Mouse (Mus musculus) monocyte, adult 5-6 weeks (primary cell): Measurements from ENCODE around the gene Fshr. TPM values are rescaled to one million over a fixed set of nuclear protein-coding genes. Genes with fewer than 3 reads are reported as not detected.

ENCODE experiments used
- ATAC-seq: fragments of 153-309, 156-312 bp; replicated peaks from 2 replicates; pipeline ENCODE4 v1.8.0; 2017; ENCODE audit warnings: mild to moderate bottlenecking; ENCODE audit not compliant: low TSS enrichment, insufficient number of reproducible peaks, severe bottlenecking, poor library complexity, low FRiP score
- total RNA-seq: library from RNA; stranded (forward); fragments of 200-1000, 200-491, 200-594 nt; gene quantifications from 3 replicates; pipeline ENCODE4 v1.2.3, GENCODE M21; 2017

Fshr gene
- total RNA-seq, 1 experiment from 2014 or later = not detected

- ATAC-seq = no peak
Observed at GRCm38 (mm10) chr17:89046016-89046415, 154.5 kb downstream of the Fshr start.

- no peak for ATAC-seq
Observed at GRCm38 (mm10) chr17:89036723-89037122, 163.8 kb downstream of the Fshr start.

GRCm38 (mm10) chr17:89036049-89036448 lies 164.4 kb downstream of the Fshr start:
- no peak for ATAC-seq

- ATAC-seq = no peak
Observed at GRCm38 (mm10) chr17:89034627-89035026, 165.8 kb downstream of the Fshr start.

- no peak for ATAC-seq
Observed at GRCm38 (mm10) chr17:89032981-89033380, 167.5 kb downstream of the Fshr start.

GRCm38 (mm10) chr17:89019518-89019917 lies 181.0 kb downstream of the Fshr start:
- no peak for ATAC-seq

- no peak for ATAC-seq
Observed at GRCm38 (mm10) chr17:89017002-89017401, 183.5 kb downstream of the Fshr start.

GRCm38 (mm10) chr17:89013691-89014090 lies 186.8 kb downstream of the Fshr start:
- no peak for ATAC-seq

- ATAC-seq = no peak
Observed at GRCm38 (mm10) chr17:89009117-89009516, 191.4 kb downstream of the Fshr start.

GRCm38 (mm10) chr17:89008680-89009079 lies 191.8 kb downstream of the Fshr start:
- ATAC-seq = no peak

GRCm38 (mm10) chr17:89005959-89006358 lies 194.5 kb downstream of the Fshr start:
- ATAC-seq = no peak

- ATAC-seq = no peak
Observed at GRCm38 (mm10) chr17:88999907-89000306, 200.6 kb downstream of the Fshr start.

GRCm38 (mm10) chr17:88998243-88998642 lies 202.2 kb downstream of the Fshr start:
- ATAC-seq = no peak

- ATAC-seq = no peak
Observed at GRCm38 (mm10) chr17:88991238-88991637, 209.2 kb downstream of the Fshr start.

GRCm38 (mm10) chr17:88980708-88981355 lies 219.6 kb downstream of the Fshr start:
- ATAC-seq = no peak

GRCm38 (mm10) chr17:88974538-88974937 lies 225.9 kb downstream of the Fshr start:
- ATAC-seq = no peak

GRCm38 (mm10) chr17:88966028-88966427 lies 234.4 kb downstream of the Fshr start:
- ATAC-seq = no peak

GRCm38 (mm10) chr17:88954011-88954410 lies 246.5 kb downstream of the Fshr start:
- no peak for ATAC-seq

- no peak for ATAC-seq
Observed at GRCm38 (mm10) chr17:88938153-88938681, 262.3 kb downstream of the Fshr start.

- ATAC-seq = no peak
Observed at GRCm38 (mm10) chr17:88937341-88938152, 262.9 kb downstream of the Fshr start.
